Mouse (Mus musculus): Measurements from ENCODE around the gene Kcnh4. TPM values are rescaled to one million over a fixed set of nuclear protein-coding genes. Genes with fewer than 3 reads are reported as not detected.

The Kcnh4 gene
- polyA plus RNA-seq, 2 experiments = 0.09 TPM; not detected in 1

GRCm38 (mm10) chr11:100766726-100767125, 7.0 kb upstream of the Kcnh4 start:
- H3K36me3 ChIP-seq (ENCODE audit: control insufficient read depth, insufficient read depth, low read length) = no peaks in the 10 kb centered on the region
- peaks cover 10% of the 10 kb centered on the region; the same call in 1 of the 2 replicates for H3K27me3 ChIP-seq (ENCODE audit: control insufficient read depth, insufficient read depth, low read length)
- no peak for TF ChIP-seq POLR2A (IDR thresholded peaks at IDR 0.05; ENCODE audit: borderline replicate concordance, extremely low read depth, insufficient read depth, insufficient read length)
- DNase-seq (ENCODE audit: low spot score) = no peak
- no peak overlapping the region for H3K9ac ChIP-seq (ENCODE audit: low read depth, low read length, severe bottlenecking)
- H3K4me3 ChIP-seq (replicated peaks; ENCODE audit: low read length) = no peak overlapping the region
- H3K4me2 ChIP-seq (replicated peaks; ENCODE audit: low read depth, low read length, severe bottlenecking) = no peak overlapping the region
- no peak overlapping the region for H3K27ac ChIP-seq (replicated peaks; ENCODE audit: low read depth, low read length)
- 80% methylated on average over 9 of the region's 9 CpGs for WGBS
- no peaks in the 10 kb centered on the region for H3K9me3 ChIP-seq (ENCODE audit: control insufficient read depth, low read length)
- no peak for ATAC-seq (ENCODE audit: low FRiP score, low read depth)
- peaks cover 3% of the 10 kb centered on the region; the same call in 1 of the 2 replicates for H3K4me1 ChIP-seq (ENCODE audit: control insufficient read depth, insufficient read depth, low read length)

DNA sequence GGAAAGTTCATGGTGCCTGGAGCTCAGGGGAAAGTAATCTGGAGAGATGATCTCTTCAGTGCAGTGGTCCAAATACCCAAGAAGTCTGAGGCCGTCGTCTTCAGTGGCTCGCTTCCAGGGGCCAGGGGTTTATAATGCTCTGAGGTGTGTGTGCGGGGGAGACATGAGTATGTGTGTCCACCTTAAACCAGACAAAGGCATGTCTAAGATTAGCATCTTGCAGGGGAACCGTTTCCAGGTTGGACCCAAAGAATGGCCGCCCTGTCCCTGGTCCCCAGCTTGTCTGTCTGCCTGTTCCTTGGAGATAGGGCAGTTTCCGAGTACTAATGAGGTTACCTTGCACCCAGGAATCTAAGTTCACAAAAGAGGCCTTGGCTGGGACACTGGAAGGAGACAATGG, 3.1 kb upstream of the Kcnh4 start, which contains the start of gene Hcrt:
TSS of gene Hcrt (minus strand) at position 101 of the 400 bp plus-strand sequence.
- peak within 1 kb of the TSS; percentile 29; the same call in 1 of the 2 replicates for H3K9ac ChIP-seq (ENCODE audit: low read depth, low read length, severe bottlenecking)
- no peak within 1 kb of the TSS for H3K27ac ChIP-seq (replicated peaks; ENCODE audit: low read depth, low read length)
- no peak for TF ChIP-seq POLR2A (IDR thresholded peaks at IDR 0.05; ENCODE audit: borderline replicate concordance, extremely low read depth, insufficient read depth, insufficient read length)
- H3K4me1 ChIP-seq (ENCODE audit: control insufficient read depth, insufficient read depth, low read length) = no peaks in the 10 kb centered on the region
- no peak for ATAC-seq (ENCODE audit: low FRiP score, low read depth)
- H3K9me3 ChIP-seq (ENCODE audit: control insufficient read depth, low read length) = no peaks in the 10 kb centered on the region
- H3K4me2 ChIP-seq (replicated peaks; ENCODE audit: low read depth, low read length, severe bottlenecking) = peak within 1 kb of the TSS; percentile 47
- WGBS = 83% methylated on average over 7 of the region's 7 CpGs
- peaks cover 39% of the 10 kb centered on the region for H3K27me3 ChIP-seq (ENCODE audit: control insufficient read depth, insufficient read depth, low read length)
- no peaks in the 10 kb centered on the region for H3K36me3 ChIP-seq (ENCODE audit: control insufficient read depth, insufficient read depth, low read length)
- no peak for DNase-seq (ENCODE audit: low spot score)
- peak within 1 kb of the TSS; percentile 27 for H3K4me3 ChIP-seq (replicated peaks; ENCODE audit: low read length)

DNA sequence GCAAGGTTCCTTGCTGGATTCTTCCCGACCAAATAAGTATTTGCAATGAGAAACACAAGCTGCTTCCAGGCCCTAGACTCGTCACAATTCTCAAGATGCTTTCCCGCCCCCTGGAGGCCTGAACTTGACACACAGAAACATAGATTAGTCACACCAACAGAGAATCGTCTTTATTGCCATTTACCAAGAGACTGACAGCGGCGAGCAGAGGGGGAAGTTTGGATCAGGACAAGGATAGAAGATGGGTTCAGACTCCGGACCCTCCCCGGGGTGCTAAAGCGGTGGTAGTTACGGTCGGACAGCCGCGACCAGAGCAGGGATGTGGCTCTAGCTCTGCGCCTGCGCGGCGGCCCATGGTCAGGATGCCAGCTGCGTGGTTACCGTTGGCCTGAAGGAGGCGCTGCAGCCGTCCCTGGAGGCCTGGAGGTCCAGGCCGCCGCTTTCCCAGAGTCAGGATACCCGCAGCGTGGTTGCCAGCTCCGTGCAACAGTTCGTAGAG, 1.9 kb upstream of the Kcnh4 start:
- Histone ChIP-seq H3K9me3 (ENCODE audit: control insufficient read depth, low read length) (no peaks in the 10 kb centered on the region), H3K9ac (ENCODE audit: low read depth, low read length, severe bottlenecking) (peak overlapping the region; percentile 29; the same call in 1 of the 2 replicates), H3K27me3 (ENCODE audit: control insufficient read depth, insufficient read depth, low read length) (peaks cover 42% of the 10 kb centered on the region), H3K27ac (replicated peaks; ENCODE audit: low read depth, low read length) (no peak overlapping the region), H3K4me1 (ENCODE audit: control insufficient read depth, insufficient read depth, low read length) (no peaks in the 10 kb centered on the region), H3K4me3 (replicated peaks; ENCODE audit: low read length) (peak overlapping the region; percentile 27), H3K36me3 (ENCODE audit: control insufficient read depth, insufficient read depth, low read length) (no peaks in the 10 kb centered on the region), H3K4me2 (replicated peaks; ENCODE audit: low read depth, low read length, severe bottlenecking) (peak overlapping the region; percentile 47)
- WGBS = 1% methylated on average over 26 of the region's 27 CpGs
- ATAC-seq (ENCODE audit: low FRiP score, low read depth) (no peak), DNase-seq (ENCODE audit: low spot score) (peak; percentile 47)
- TF ChIP-seq POLR2A (IDR thresholded peaks at IDR 0.05; ENCODE audit: borderline replicate concordance, extremely low read depth, insufficient read depth, insufficient read length) = no peak

- Histone ChIP-seq H3K4me2 (replicated peaks; ENCODE audit: low read depth, low read length, severe bottlenecking) (peak overlapping the region; percentile 35), H3K36me3 (ENCODE audit: control insufficient read depth, insufficient read depth, low read length) (no peaks in the 10 kb centered on the region), H3K4me1 (ENCODE audit: control insufficient read depth, insufficient read depth, low read length) (no peaks in the 10 kb centered on the region), H3K9me3 (ENCODE audit: control insufficient read depth, low read length) (no peaks in the 10 kb centered on the region), H3K9ac (ENCODE audit: low read depth, low read length, severe bottlenecking) (no peak overlapping the region), H3K27ac (replicated peaks; ENCODE audit: low read depth, low read length) (no peak overlapping the region), H3K27me3 (ENCODE audit: control insufficient read depth, insufficient read depth, low read length) (peaks cover 42% of the 10 kb centered on the region), H3K4me3 (replicated peaks; ENCODE audit: low read length) (peak overlapping the region; percentile 17; the same call in 1 of the 2 replicates)
- DNase-seq (ENCODE audit: low spot score) (peak; percentile 58), ATAC-seq (ENCODE audit: low FRiP score, low read depth) (no peak)
- WGBS = 3% methylated on average over 35 of the region's 35 CpGs
- TF ChIP-seq POLR2A (IDR thresholded peaks at IDR 0.05; ENCODE audit: borderline replicate concordance, extremely low read depth, insufficient read depth, insufficient read length) = no peak
Observed at GRCm38 (mm10) chr11:100758707-100759610, 783 bp downstream of the Kcnh4 start.

- no peaks in the 10 kb centered on the region for H3K36me3 ChIP-seq (ENCODE audit: control insufficient read depth, insufficient read depth, low read length)
- TF ChIP-seq POLR2A (IDR thresholded peaks at IDR 0.05; ENCODE audit: borderline replicate concordance, extremely low read depth, insufficient read depth, insufficient read length) = no peak
- H3K9me3 ChIP-seq (ENCODE audit: control insufficient read depth, low read length) = no peaks in the 10 kb centered on the region
- no peak overlapping the region for H3K27ac ChIP-seq (replicated peaks; ENCODE audit: low read depth, low read length)
- DNase-seq (ENCODE audit: low spot score) (no peak), ATAC-seq (ENCODE audit: low FRiP score, low read depth) (no peak)
- peaks cover 41% of the 10 kb centered on the region for H3K27me3 ChIP-seq (ENCODE audit: control insufficient read depth, insufficient read depth, low read length)
- 88% methylated on average over 12 of the region's 12 CpGs for WGBS
- no peak overlapping the region for H3K4me3 ChIP-seq (replicated peaks; ENCODE audit: low read length)
- H3K9ac ChIP-seq (ENCODE audit: low read depth, low read length, severe bottlenecking) = no peak overlapping the region
- no peak overlapping the region for H3K4me2 ChIP-seq (replicated peaks; ENCODE audit: low read depth, low read length, severe bottlenecking)
- H3K4me1 ChIP-seq (ENCODE audit: control insufficient read depth, insufficient read depth, low read length) = no peaks in the 10 kb centered on the region
Observed at GRCm38 (mm10) chr11:100757566-100757965, 2.2 kb downstream of the Kcnh4 start.
